Mouse (Mus musculus) neural tube, embryonic 13.5 days (tissue): ENCODE results near the gene Cdx2. TPM values are rescaled to one million over a fixed set of nuclear protein-coding genes. Genes with fewer than 3 reads are reported as not detected.

ENCODE experiments used
- ATAC-seq: fragments of 200-750 bp; cut with Nextera tagmentation; 2 replicates; pipeline ENCODE4 v1.8.0; 2017; ENCODE audit warnings: low read depth, mild to moderate bottlenecking, moderate TSS enrichment, moderate library complexity
- H3K27ac ChIP-seq: fragments of 300-500 bp; sonication (generic); replicated peaks from 2 replicates; pipeline ENCODE4 v1.5.1; 2015; ENCODE audit warnings: moderate library complexity, mild to moderate bottlenecking, inconsistent platforms
- H3K27me3 ChIP-seq: fragments of 300-500 bp; sonication (generic); 2 replicates; pipeline ENCODE4 v1.6.1; 2015; ENCODE audit warnings: mild to moderate bottlenecking, inconsistent platforms
- H3K36me3 ChIP-seq: fragments of 300-500 bp; sonication (generic); 2 replicates; pipeline ENCODE4 v1.6.1; 2015; ENCODE audit warnings: mild to moderate bottlenecking, inconsistent platforms
- H3K4me1 ChIP-seq: fragments of 300-500 bp; sonication (generic); replicated peaks from 2 replicates; pipeline ENCODE4 v1.6.1; 2015; ENCODE audit warnings: inconsistent platforms
- H3K4me2 ChIP-seq: fragments of 300-500 bp; sonication (generic); 2 replicates; pipeline ENCODE4 v1.6.1; 2015; ENCODE audit warnings: inconsistent platforms, mild to moderate bottlenecking, moderate library complexity
- H3K4me3 ChIP-seq: fragments of 300-500 bp; sonication (generic); 2 replicates; pipeline ENCODE4 v1.5.1; 2015; ENCODE audit warnings: mild to moderate bottlenecking, inconsistent platforms
- H3K9ac ChIP-seq: fragments of 300-500 bp; sonication (generic); 2 replicates; pipeline ENCODE4 v1.6.1; 2015; ENCODE audit warnings: moderate library complexity, mild to moderate bottlenecking, inconsistent platforms
- H3K9me3 ChIP-seq: fragments of 300-500 bp; sonication (generic); 2 replicates; pipeline ENCODE4 v1.6.1; 2016; ENCODE audit warnings: inconsistent platforms
- WGBS: fragments of 180-500 bp; shearing (Covaris S2); methylation state at CpG from one replicate; pipeline ENCODE4 v1.1.7; 2015; 5-methylcytosine and 5-hydroxymethylcytosine counted together
- microRNA-seq: library from miRNA; unstranded; fragments of <30 nt; microRNA quantifications from one replicate; pipeline ENCODE4, GENCODE M21; 2016
- polyA plus RNA-seq: library from polyadenylated mRNA; unstranded; fragments of >200 nt; fragmentation: Nextera tagmentation; extraction: Ambion mirVana; gene quantifications from 2 replicates; pipeline ENCODE4 v1.2.1, GENCODE M21; 2015

Cdx2 gene
- polyA plus RNA-seq, 1 experiment from 2014 or later: not detected

DNA sequence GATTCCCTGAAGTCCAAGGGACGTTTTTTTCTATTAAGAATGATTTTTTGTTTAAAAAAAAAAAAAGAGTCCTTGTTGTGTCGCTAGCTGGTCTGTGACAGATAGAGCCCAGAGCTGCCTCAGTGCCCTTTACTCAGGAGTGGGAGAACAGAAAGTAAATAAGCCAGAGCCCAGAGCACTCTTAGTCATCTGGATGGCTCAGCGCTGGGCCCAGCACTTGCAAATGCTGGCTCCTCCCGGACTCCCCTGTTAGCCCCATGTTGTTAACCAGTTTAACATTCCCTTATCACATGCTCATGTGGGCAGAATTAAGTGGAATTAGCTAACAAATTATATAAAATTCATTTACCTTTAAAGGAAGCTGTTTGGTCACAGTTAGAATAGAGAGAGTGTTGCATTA is 43.1 kb downstream of the Cdx2 start:
- H3K4me2 ChIP-seq: no peak overlapping the region
- ATAC-seq: no peak
- no peaks in the 10 kb centered on the region for H3K4me1 ChIP-seq
- no peaks in the 10 kb centered on the region for H3K9me3 ChIP-seq
- H3K36me3 ChIP-seq: no peaks in the 10 kb centered on the region
- peaks cover 77% of the 10 kb centered on the region for H3K27me3 ChIP-seq
- WGBS: 30% methylated on average over 4 of the region's 4 CpGs
- no peak overlapping the region for H3K27ac ChIP-seq
- no peak overlapping the region for H3K9ac ChIP-seq
- no peak overlapping the region for H3K4me3 ChIP-seq

DNA sequence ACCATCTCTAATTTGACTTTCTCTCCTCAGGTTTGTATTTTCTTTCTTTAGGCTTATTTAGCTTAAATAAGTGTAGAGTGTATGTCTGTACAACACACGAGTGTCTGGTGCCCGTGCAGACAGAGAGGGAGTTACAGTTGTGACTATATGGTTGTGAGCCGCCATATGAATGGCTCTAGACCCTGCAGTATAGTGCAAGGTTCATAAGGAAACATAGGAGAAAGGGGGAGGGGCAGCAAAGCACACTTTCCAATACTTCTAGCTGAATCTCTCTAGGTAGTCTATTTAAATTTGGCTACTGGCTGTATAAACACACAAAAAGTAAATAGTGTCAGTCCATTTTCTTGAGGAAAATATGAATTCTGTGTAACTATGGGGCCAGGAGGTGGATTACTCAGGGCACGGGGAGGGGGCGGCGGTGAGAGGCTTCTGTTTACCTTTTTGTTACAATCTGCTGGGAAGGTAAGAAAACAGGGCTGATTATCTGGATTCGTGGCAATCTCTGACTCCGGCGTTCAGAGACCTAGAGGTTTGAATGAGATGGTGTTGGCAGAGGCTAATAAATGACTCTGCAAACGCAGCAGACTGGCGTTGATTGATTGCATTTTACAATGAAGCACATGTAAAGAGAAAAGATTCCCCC is 45.0 kb downstream of the Cdx2 start:
- Histone ChIP-seq H3K36me3 (no peaks in the 10 kb centered on the region), H3K4me3 (no peak overlapping the region), H3K4me2 (no peak overlapping the region), H3K9me3 (no peaks in the 10 kb centered on the region), H3K9ac (no peak overlapping the region), H3K4me1 (no peaks in the 10 kb centered on the region), H3K27me3 (peaks cover 58% of the 10 kb centered on the region), H3K27ac (no peak overlapping the region)
- no peak for ATAC-seq
- 39% methylated on average over 11 of the region's 11 CpGs for WGBS

DNA sequence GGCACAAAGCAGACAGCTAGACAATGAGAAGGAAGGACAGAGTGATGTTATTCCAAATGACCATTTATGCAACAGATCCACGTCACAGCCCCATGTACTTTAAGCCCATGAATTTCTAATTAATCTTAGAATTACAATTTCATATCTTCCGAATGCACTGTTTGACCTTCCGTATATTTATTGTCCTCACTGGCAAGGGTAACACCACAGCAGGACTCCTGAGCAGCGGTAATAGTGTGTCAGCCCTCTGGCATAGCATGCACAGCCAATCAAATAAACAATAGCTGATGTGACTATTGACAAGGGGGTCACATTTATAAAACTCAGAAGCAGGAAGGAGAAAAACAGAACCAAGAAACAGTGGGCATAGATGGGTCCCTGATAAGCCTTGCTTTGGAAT is 46.3 kb downstream of the Cdx2 start:
- Histone ChIP-seq H3K36me3 (no peaks in the 10 kb centered on the region), H3K9ac (no peak overlapping the region), H3K4me2 (no peak overlapping the region), H3K4me1 (no peaks in the 10 kb centered on the region), H3K9me3 (no peaks in the 10 kb centered on the region), H3K27ac (no peak overlapping the region), H3K4me3 (no peak overlapping the region), H3K27me3 (peaks cover 46% of the 10 kb centered on the region)
- WGBS: 71% methylated on average over 4 of the region's 4 CpGs
- ATAC-seq: no peak

DNA sequence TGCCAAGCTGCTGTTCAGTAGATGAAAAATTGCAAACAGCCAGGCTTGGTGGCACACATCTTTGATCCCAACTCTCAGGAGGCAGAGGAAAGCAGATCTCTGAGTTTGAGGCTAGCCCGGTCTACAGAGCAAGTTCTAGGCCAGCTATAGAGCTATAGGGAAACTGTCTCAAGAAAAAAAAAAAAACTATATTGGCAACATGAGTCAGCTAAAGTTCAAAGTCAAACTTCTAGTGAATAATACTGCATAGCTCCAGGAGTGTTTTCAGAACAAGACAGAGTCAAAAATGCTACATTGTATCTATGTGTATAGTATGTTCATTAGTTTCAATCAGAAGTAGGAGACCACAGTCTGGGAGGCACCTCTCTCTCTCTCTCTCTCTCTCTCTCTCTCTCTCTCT is 46.9 kb downstream of the Cdx2 start:
- H3K27ac ChIP-seq: no peak overlapping the region
- H3K9me3 ChIP-seq: no peaks in the 10 kb centered on the region
- no peak for ATAC-seq
- no peaks in the 10 kb centered on the region for H3K36me3 ChIP-seq
- WGBS: 91% methylated on average over 1 of the region's 1 CpGs
- no peak overlapping the region for H3K4me2 ChIP-seq
- H3K4me1 ChIP-seq: no peaks in the 10 kb centered on the region
- no peak overlapping the region for H3K9ac ChIP-seq
- peaks cover 40% of the 10 kb centered on the region for H3K27me3 ChIP-seq
- H3K4me3 ChIP-seq: no peak overlapping the region

Small RNA genes lying within 50 kb of the gene (microRNA-seq; reads per million reads assigned to microRNA genes)
- not detected for gene Mir7k

Other genes with a start within 250 kb of the Cdx2 start
- gene Lnx2, start 230.7 kb downstream of the Cdx2 start, polyA plus RNA-seq: 6.9 and 7.4 TPM in 2 replicates
- gene Polr1d, start 230.2 kb downstream of the Cdx2 start, polyA plus RNA-seq: 94.7 and 109 TPM in 2 replicates
- 5.3 and 7.1 TPM in 2 replicates for gene Gsx1, start 118.6 kb downstream of the Cdx2 start, polyA plus RNA-seq
- not detected in 2 replicates for gene Pdx1, start 37.3 kb downstream of the Cdx2 start, polyA plus RNA-seq
- gene Urad, start 15.2 kb upstream of the Cdx2 start, polyA plus RNA-seq: not detected in 2 replicates
- gene Flt3, start 93.2 kb upstream of the Cdx2 start, polyA plus RNA-seq: 0.64 and 0.95 TPM in 2 replicates
- 63.1 and 69.1 TPM in 2 replicates for gene Pan3, start 122.9 kb upstream of the Cdx2 start, polyA plus RNA-seq